Mouse (Mus musculus) limb, embryonic 10.5 days (tissue): ENCODE results near the gene Kcnc2. TPM values are rescaled to one million over a fixed set of nuclear protein-coding genes. Genes with fewer than 3 reads are reported as not detected.
A peak's percentile ranks its signal among the peaks of the same experiment; 100 is the strongest.
"Not testable (repeated sequence)": the region's sequence is repeated elsewhere in the genome, so short reads cannot be mapped to it uniquely, and the experiment has no call there.

Source experiments
- DNase-seq: peaks from one replicate; pipeline ENCODE4 v3.0.0-alpha.2; 2017; ENCODE audit warnings: low spot score
- H3K27ac ChIP-seq: fragments of 300-500 bp; sonication (generic); 2 replicates; pipeline ENCODE4 v1.5.1; 2016; ENCODE audit warnings: mild to moderate bottlenecking
- H3K27me3 ChIP-seq: fragments of 300-500 bp; sonication (generic); 2 replicates; pipeline ENCODE4 v1.6.1; 2016; ENCODE audit warnings: low read depth, mild to moderate bottlenecking; ENCODE audit not compliant: poor library complexity, severe bottlenecking
- H3K36me3 ChIP-seq: fragments of 300-500 bp; sonication (generic); 2 replicates; pipeline ENCODE4 v1.6.1; 2016; ENCODE audit warnings: mild to moderate bottlenecking, moderate library complexity
- H3K4me1 ChIP-seq: fragments of 300-500 bp; sonication (generic); 2 replicates; pipeline ENCODE4 v1.6.1; 2016
- H3K4me3 ChIP-seq: fragments of 300-500 bp; sonication (generic); 2 replicates; pipeline ENCODE4 v1.5.1; 2016; ENCODE audit warnings: mild to moderate bottlenecking, moderate library complexity
- H3K9me3 ChIP-seq: fragments of 300-500 bp; sonication (generic); replicated peaks from 2 replicates; pipeline ENCODE4 v1.6.1; 2016; ENCODE audit warnings: mild to moderate bottlenecking
- WGBS: fragments of 180-500 bp; shearing (Covaris S2); methylation state at CpG from one replicate; pipeline ENCODE4 v1.1.7; 2016; 5-methylcytosine and 5-hydroxymethylcytosine counted together
- polyA plus RNA-seq: library from polyadenylated mRNA; unstranded; fragments of >200 nt; fragmentation: Nextera tagmentation; extraction: Ambion mirVana; gene quantifications from 2 replicates; pipeline ENCODE4 v1.2.1, GENCODE M21; 2016

Gene Kcnc2
- polyA plus RNA-seq: 0.05 and 0.09 TPM in 2 replicates

GRCm38 (mm10) chr10:112270887-112271802 is at the start of gene Kcnc2:
Gene Kcnc2, plus strand, starts transcription at chr10:112271121.
- Histone ChIP-seq H3K9me3 (no peaks in the 10 kb centered on the region), H3K27ac (peak within 1 kb of the TSS; percentile 56; the same call in 1 of the 2 replicates), H3K36me3 (no peaks in the 10 kb centered on the region), H3K4me3 (peak within 1 kb of the TSS; percentile 57), H3K27me3 (peaks cover 71% of the 10 kb centered on the region), H3K4me1 (peaks cover 26% of the 10 kb centered on the region)
- peak; percentile 56 for DNase-seq
- WGBS: under 1% methylated on average over 20 of the region's 20 CpGs

DNA sequence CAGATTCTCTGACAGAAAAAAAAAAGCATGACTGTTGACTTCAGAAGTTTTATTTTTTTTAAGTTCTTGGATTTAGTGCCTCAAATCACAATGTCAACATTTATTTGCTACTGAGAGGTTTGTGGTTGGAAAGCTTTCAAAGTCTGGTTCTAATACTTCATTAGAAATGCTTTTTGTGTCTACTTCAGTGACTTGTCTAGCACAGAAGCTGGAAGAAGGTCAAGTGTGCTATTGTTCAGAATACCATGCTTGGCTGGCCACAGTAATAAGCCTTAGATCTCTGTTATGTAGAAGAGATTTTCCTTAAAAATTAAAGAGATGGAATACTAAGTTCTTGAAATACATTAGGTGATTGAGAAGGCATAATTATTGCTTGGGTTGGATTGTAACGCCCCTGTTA is 43.8 kb upstream of the Kcnc2 start:
- H3K4me3 ChIP-seq: no peak overlapping the region
- WGBS: 79% methylated on average over 1 of the region's 1 CpGs
- H3K27me3 ChIP-seq: no peaks in the 10 kb centered on the region
- no peak for DNase-seq
- no peaks in the 10 kb centered on the region for H3K4me1 ChIP-seq
- H3K9me3 ChIP-seq: no peaks in the 10 kb centered on the region
- H3K27ac ChIP-seq: no peak overlapping the region
- no peaks in the 10 kb centered on the region for H3K36me3 ChIP-seq

DNA sequence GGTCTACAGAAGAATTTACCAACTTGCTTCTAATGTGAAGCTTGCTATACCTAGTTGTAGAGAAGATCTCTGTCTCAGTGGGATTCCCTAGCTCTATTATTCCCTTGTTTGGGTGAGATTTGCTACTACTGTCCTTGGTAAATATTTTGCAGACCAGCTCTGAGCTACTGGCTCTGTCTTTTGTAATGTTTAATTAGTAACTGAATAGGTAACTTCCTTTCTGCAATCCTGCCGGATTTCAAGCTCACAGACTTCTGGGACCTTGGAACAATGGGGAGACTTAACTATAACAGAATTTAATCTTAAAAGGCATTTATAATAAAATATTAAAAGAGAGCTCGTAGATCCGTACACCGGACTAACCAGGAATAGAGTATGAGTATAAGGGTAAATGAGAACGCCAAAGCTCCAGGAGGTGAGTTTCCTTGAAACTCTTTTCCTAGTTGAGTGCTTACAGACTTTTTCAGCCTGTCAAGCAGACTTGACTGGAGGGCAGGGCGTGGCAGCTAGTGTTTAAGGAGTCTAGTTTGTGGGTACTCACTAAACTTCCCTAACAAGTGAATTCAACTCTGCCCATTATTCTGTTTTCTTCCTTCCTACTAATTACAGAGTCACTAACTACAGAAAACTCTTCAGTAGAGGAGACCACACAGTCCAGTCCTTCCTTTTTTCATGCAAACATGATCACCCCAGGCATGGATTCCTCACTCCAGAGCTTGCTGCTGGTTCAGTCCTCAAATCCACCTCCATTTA is 41.7 kb upstream of the Kcnc2 start:
- not testable (repeated sequence) for H3K27me3 ChIP-seq, H3K27ac ChIP-seq, H3K4me3 ChIP-seq, H3K4me1 ChIP-seq, H3K36me3 ChIP-seq, H3K9me3 ChIP-seq, DNase-seq
- 64% methylated on average over 6 of the region's 6 CpGs for WGBS

DNA sequence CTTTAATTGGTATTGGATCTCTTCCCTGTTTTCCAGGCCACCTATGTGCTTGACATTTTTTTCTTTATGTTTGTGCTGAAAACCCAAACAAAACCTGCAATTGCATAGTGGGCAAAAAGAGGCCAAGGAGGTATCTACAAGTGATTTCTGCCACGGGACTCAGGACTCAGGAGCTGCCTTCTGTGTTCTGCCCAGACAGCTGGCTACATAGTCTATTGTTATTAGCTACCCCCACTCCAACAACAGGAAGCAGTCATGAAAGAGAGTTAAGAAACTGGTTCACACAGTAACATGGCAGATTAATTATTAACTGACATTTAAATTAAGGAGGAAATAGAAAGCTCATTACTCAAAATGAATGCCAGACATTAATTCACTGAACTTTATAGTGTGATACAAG is 38.2 kb upstream of the Kcnc2 start:
- not testable (repeated sequence) for DNase-seq, H3K9me3 ChIP-seq, H3K27me3 ChIP-seq, H3K36me3 ChIP-seq, H3K4me1 ChIP-seq, H3K4me3 ChIP-seq, H3K27ac ChIP-seq
- 54% methylated on average over 1 of the region's 1 CpGs for WGBS

DNA sequence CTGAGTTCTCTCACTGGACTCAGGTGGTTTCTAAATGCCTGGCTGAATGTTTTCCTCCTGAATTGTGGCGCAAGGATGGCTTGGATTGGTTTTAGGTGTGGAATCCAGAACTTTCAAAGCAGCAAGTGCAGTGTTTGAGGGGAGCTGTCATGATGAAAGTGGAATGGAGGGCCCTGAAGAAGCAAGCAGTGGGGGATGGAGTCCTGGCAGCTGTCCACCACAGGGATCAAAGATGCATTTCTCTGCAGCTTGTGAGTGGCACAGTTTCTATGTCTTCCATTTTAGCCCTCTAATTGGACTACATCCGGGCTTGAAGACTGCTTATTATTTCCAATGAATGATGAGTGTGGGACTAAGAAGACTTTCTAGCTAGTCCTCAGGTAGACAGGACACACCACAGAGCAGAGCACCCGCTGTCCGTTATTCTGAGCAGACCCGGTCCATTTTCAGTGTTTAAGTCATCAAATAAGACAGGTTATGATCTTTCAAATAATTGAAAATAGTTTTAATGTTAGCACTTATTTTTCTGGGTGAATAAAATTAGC is 35.5 kb upstream of the Kcnc2 start:
- not testable (repeated sequence) for H3K27me3 ChIP-seq, H3K4me3 ChIP-seq, H3K4me1 ChIP-seq, DNase-seq, H3K36me3 ChIP-seq, H3K9me3 ChIP-seq, H3K27ac ChIP-seq
- 86% methylated on average over 5 of the region's 5 CpGs for WGBS

DNA sequence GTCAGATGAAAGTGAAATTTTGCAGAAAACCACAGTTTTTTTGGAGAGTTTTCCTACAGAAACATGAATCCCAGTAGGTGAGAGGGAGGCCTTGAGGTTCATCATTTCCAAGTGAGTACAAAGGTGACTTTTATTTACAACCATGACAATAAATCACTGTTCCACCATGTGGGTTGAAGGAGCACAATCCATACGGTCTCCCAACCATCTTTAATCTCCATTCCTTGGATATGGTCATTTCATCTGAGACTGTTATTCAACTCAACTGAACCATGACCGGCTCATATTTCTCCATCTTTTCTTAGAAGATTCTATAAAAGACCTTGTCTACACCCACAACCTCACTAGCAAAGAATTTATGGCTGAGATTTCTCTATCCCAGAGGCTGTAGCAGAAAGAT is 22.6 kb upstream of the Kcnc2 start:
- no peak overlapping the region for H3K27ac ChIP-seq
- H3K4me1 ChIP-seq: no peaks in the 10 kb centered on the region
- H3K9me3 ChIP-seq: no peaks in the 10 kb centered on the region
- no peak overlapping the region for H3K4me3 ChIP-seq
- H3K36me3 ChIP-seq: no peaks in the 10 kb centered on the region
- no peaks in the 10 kb centered on the region for H3K27me3 ChIP-seq
- no peak for DNase-seq
- WGBS: 71% methylated on average over 2 of the region's 2 CpGs

DNA sequence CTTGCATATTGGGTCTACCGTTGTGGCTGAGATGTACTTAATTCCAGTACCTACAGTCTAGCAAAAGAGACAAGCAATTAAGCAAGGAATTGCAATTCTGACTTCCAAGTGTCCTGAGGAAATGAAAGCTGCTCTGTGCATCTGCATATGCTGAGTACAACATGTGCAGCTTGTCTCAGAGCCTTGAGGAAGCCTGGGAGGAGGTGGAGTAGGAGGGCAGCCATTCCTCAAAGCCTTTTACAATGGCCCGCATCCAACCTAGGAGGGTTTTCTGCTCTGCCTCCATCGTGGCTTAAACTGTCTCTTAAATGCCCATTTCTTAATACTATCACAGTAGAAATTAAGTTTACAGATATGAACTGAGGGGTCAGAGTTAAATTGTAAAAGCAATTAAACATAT is 7.5 kb upstream of the Kcnc2 start:
- H3K36me3 ChIP-seq: no peaks in the 10 kb centered on the region
- peaks cover 12% of the 10 kb centered on the region; the same call in 1 of the 2 replicates for H3K27me3 ChIP-seq
- H3K4me3 ChIP-seq: no peak overlapping the region
- 88% methylated on average over 3 of the region's 3 CpGs for WGBS
- no peak for DNase-seq
- no peaks in the 10 kb centered on the region for H3K9me3 ChIP-seq
- no peak overlapping the region for H3K27ac ChIP-seq
- no peaks in the 10 kb centered on the region for H3K4me1 ChIP-seq

- no peak for DNase-seq
- 67% methylated on average over 3 of the region's 3 CpGs for WGBS
- peak overlapping the region; percentile 57 for H3K4me3 ChIP-seq
Measured at GRCm38 (mm10) chr10:112269481-112269880, 1.4 kb upstream of the Kcnc2 start.

DNA sequence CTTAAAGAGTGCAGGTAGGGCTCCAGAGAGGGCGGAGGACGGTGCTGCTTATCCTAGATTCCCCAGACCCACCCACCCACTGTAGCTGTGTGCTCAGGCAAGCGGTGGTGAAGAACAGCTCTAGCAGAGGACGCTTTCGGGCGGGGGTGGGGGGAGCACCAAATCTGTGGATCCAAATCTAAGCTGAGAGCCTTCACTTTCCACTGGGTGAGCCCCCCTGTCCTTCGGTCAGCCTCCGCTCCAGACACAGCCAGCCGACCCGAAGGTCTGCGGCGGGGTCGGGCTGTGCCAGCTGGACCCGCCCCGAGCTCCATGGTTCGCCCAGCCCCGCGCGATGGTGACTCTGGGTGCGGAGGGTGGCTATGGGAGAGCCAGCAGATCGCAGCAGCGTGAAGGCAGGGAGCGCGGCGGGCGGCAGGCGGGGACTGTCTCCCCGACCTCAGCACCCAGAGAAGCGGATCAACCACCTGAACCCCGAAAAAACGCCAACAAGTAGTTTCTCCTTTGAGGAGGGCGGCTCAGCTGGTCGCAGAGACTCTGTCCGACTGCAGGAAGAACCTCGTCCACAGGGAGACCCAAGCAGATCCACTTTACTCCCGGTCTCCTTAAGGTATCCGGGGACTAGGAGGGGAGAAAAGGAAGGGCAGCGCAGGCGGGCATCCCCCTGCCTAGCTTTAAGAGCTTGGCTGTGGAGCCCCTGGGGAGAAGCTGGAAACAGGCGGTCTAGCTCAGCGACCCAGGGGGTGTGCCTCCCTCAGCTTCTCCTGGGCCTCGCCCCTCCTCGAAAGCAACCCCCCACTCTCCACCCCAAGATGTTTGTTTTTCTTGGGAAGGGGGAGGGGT is 761 bp upstream of the Kcnc2 start:
- Histone ChIP-seq H3K36me3 (no peaks in the 10 kb centered on the region), H3K27ac (peak overlapping the region; percentile 56; the same call in 1 of the 2 replicates), H3K9me3 (no peaks in the 10 kb centered on the region), H3K27me3 (peaks cover 71% of the 10 kb centered on the region), H3K4me3 (peak overlapping the region; percentile 57), H3K4me1 (peaks cover 26% of the 10 kb centered on the region)
- peak; percentile 59 for DNase-seq
- WGBS: under 1% methylated on average over 43 of the region's 43 CpGs

More at GRCm38 (mm10) chr10:112269481-112269880, 1.4 kb upstream of the Kcnc2 start:
- Histone ChIP-seq H3K36me3 (no peaks in the 10 kb centered on the region), H3K9me3 (no peaks in the 10 kb centered on the region), H3K27ac (no peak overlapping the region), H3K27me3 (peaks cover 71% of the 10 kb centered on the region), H3K4me1 (peaks cover 26% of the 10 kb centered on the region)

GRCm38 (mm10) chr10:112271803-112272165 is 863 bp downstream of the Kcnc2 start:
- Histone ChIP-seq H3K4me3 (peak overlapping the region; percentile 57), H3K9me3 (no peaks in the 10 kb centered on the region), H3K4me1 (peaks cover 26% of the 10 kb centered on the region), H3K27ac (no peak overlapping the region), H3K27me3 (peaks cover 71% of the 10 kb centered on the region), H3K36me3 (no peaks in the 10 kb centered on the region)
- DNase-seq: peak; percentile 66
- WGBS: under 1% methylated on average over 36 of the region's 36 CpGs

DNA sequence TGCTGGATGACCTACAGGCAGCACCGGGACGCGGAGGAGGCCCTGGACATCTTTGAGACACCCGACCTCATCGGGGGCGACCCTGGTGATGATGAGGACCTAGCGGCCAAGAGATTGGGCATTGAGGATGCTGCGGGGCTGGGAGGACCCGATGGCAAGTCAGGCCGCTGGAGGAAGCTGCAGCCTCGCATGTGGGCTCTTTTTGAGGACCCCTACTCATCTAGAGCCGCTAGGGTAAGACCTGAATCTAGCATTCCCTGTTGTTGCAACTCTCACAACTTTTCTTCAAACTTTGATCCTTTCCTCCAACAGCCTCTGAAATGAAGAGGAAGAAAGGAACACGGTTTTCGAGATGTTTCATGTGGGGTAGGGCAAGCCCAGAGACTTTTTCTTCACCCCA is 1.2 kb downstream of the Kcnc2 start:
- 10% methylated on average over 14 of the region's 14 CpGs for WGBS
- DNase-seq: no peak
- H3K27me3 ChIP-seq: peaks cover 71% of the 10 kb centered on the region

DNA sequence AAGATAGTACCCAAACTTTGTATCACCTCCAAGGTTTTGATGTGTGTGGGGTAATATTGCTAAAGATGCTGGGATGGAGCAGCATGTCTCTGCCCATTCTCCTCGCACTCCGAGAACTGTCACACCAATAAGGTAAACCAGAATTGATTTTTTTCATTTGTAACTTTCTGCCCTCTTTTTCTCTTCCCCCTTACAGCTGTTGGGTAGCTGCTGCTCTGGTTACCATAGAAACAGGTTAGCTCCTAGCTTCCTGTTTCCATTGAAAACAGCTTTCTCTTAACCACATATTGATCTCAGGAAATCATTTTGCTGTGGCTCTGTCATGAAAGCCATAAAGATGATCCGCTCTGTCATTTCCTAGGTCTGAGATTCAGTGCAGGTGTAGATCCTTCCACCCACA is 7.1 kb downstream of the Kcnc2 start:
- no peak overlapping the region for H3K4me3 ChIP-seq
- no peaks in the 10 kb centered on the region for H3K9me3 ChIP-seq
- 0 out of 2 replicates have a peak, but pooled peaks cover 2% of the 10 kb centered on the region for H3K4me1 ChIP-seq
- peaks cover 14% of the 10 kb centered on the region for H3K27me3 ChIP-seq
- DNase-seq: no peak
- H3K27ac ChIP-seq: no peak overlapping the region
- WGBS: 97% methylated on average over 3 of the region's 3 CpGs
- H3K36me3 ChIP-seq: no peaks in the 10 kb centered on the region

More for the DNA sequence above, 1.2 kb downstream of the Kcnc2 start:
- peaks cover 26% of the 10 kb centered on the region for H3K4me1 ChIP-seq
- H3K36me3 ChIP-seq: no peaks in the 10 kb centered on the region
- peak overlapping the region; percentile 57 for H3K4me3 ChIP-seq
- no peak overlapping the region for H3K27ac ChIP-seq
- H3K9me3 ChIP-seq: no peaks in the 10 kb centered on the region
